Mouse (Mus musculus) liver, adult 2 months (tissue): ENCODE data around the gene Hist2h3c1. TPM values are rescaled to one million over a fixed set of nuclear protein-coding genes. Genes with fewer than 3 reads are reported as not detected.
A peak's percentile ranks its signal among the peaks of the same experiment; 100 is the strongest.
"Not testable (repeated sequence)": the region's sequence is repeated elsewhere in the genome, so short reads cannot be mapped to it uniquely, and the experiment has no call there.

Experiments used
- DNase-seq: peaks from one replicate; pipeline ENCODE4 v3.0.0-alpha.2; 2011; ENCODE audit warnings: low read depth, low spot score; ENCODE audit errors: extremely low read depth
- H3K27ac ChIP-seq: fragments of 200-500 bp; replicated peaks from 2 replicates; pipeline ENCODE4 v1.5.1; 2012; ENCODE audit warnings: low read depth, mild to moderate bottlenecking, control low read depth, inconsistent platforms, low read length; ENCODE audit not compliant: insufficient read depth
- H3K27me3 ChIP-seq: fragments of 200-500 bp; 2 replicates; pipeline ENCODE4 v1.6.1; 2012; ENCODE audit warnings: mild to moderate bottlenecking, moderate library complexity, low read length, inconsistent platforms; ENCODE audit not compliant: control insufficient read depth, insufficient read depth
- H3K36me3 ChIP-seq: fragments of 200-500 bp; 2 replicates; pipeline ENCODE4 v1.6.1; 2012; ENCODE audit warnings: low read length, inconsistent platforms; ENCODE audit not compliant: control insufficient read depth, insufficient read depth
- H3K4me1 ChIP-seq: fragments of 200-500 bp; 2 replicates; pipeline ENCODE4 v1.6.1; 2011; ENCODE audit warnings: low read length; ENCODE audit not compliant: control insufficient read depth, insufficient read depth
- H3K4me3 ChIP-seq: fragments of 200-500 bp; 2 replicates; pipeline ENCODE4 v1.5.1; 2011; ENCODE audit warnings: low read depth, mild to moderate bottlenecking, control low read depth, low read length, moderate library complexity; ENCODE audit not compliant: insufficient read depth
- H3K79me2 ChIP-seq: fragments of 200-500 bp; 2 replicates; pipeline ENCODE4 v1.6.1; 2012; ENCODE audit warnings: inconsistent platforms, mild to moderate bottlenecking, low read length, moderate library complexity; ENCODE audit not compliant: control insufficient read depth, insufficient read depth
- H3K9ac ChIP-seq: fragments of 200-500 bp; 2 replicates; pipeline ENCODE4 v1.6.1; 2012; ENCODE audit warnings: low read depth, mild to moderate bottlenecking, control low read depth, inconsistent platforms, low read length
- CTCF ChIP-seq: fragments of 200-500 bp; IDR thresholded peaks from 2 replicates; pipeline ENCODE4 v1.5.1; 2011; ENCODE audit warnings: low read depth, low read length, control low read depth
- POLR2A ChIP-seq: fragments of 200-500 bp; IDR thresholded peaks from 2 replicates; pipeline ENCODE4 v1.6.1; 2011; ENCODE audit warnings: low read length, control low read depth; ENCODE audit not compliant: insufficient read depth; ENCODE audit errors: extremely low read depth
- WGBS: fragments of 180-500 bp; shearing (Covaris S2); methylation state at CpG from one replicate; pipeline ENCODE4 v1.1.7; 2018; 5-methylcytosine and 5-hydroxymethylcytosine counted together
- polyA plus RNA-seq: library from polyadenylated mRNA; depleted of rRNA; stranded (reverse); fragments of >200 nt; gene quantifications from 2 replicates; pipeline ENCODE4 v1.2.3, GENCODE M21; 2012
- total RNA-seq: library from RNA; depleted of rRNA; stranded (reverse); fragments of >200 nt; gene quantifications from 2 replicates; pipeline ENCODE4 v1.2.3, GENCODE M21; 2014

Gene Hist2h3c1
- total and polyA plus RNA-seq, 2 experiments, result not detected

GRCm38 (mm10) chr3:96264404-96264949, 18.0 kb downstream of the Hist2h3c1 start:
- WGBS, result 67% methylated on average over 7 of the region's 7 CpGs
- H3K4me1 ChIP-seq, result peaks cover 12% of the 10 kb centered on the region; the same call in 1 of the 2 replicates
- no peaks in the 10 kb centered on the region for H3K79me2 ChIP-seq
- peak overlapping the region; percentile 92 for H3K27ac ChIP-seq
- DNase-seq, result no peak
- H3K4me3 ChIP-seq, result no peak overlapping the region
- H3K36me3 ChIP-seq, result no peaks in the 10 kb centered on the region
- no peak for TF ChIP-seq CTCF
- TF ChIP-seq POLR2A, result no peak
- no peak overlapping the region for H3K9ac ChIP-seq
- H3K27me3 ChIP-seq, result no peaks in the 10 kb centered on the region

- DNase-seq, result no peak
- Histone ChIP-seq H3K27me3 (no peaks in the 10 kb centered on the region), H3K36me3 (no peaks in the 10 kb centered on the region), H3K9ac (no peak overlapping the region), H3K27ac (no peak overlapping the region), H3K4me3 (no peak overlapping the region), H3K79me2 (no peaks in the 10 kb centered on the region), H3K4me1 (peaks cover 12% of the 10 kb centered on the region; the same call in 1 of the 2 replicates)
- 92% methylated on average over 8 of the region's 8 CpGs for WGBS
- TF ChIP-seq POLR2A (no peak), CTCF (no peak)
Measured at GRCm38 (mm10) chr3:96266132-96266710, 19.7 kb downstream of the Hist2h3c1 start.

DNA sequence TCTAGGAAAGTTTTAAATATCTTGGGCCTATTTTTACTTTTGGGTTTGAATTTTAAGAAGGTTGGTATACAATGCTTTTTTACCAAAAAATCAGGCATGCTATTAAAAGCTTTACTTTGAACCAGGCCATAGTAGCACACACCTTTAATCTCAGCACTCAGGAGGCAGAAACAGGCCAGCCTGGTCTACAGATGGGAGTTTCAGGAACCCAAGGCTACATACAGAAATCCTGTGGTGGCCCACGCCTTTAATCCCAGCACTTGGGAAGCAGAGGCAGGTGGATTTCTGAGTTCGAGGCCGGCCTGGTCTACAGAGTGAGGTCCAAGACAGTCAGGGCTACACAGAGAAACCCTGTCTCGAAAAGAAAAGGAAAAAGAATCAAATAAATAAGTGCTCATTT, 21.1 kb downstream of the Hist2h3c1 start:
- Histone ChIP-seq H3K27me3 (no peaks in the 10 kb centered on the region), H3K4me3 (no peak overlapping the region), H3K36me3 (no peaks in the 10 kb centered on the region), H3K27ac (no peak overlapping the region), H3K9ac (no peak overlapping the region), H3K79me2 (no peaks in the 10 kb centered on the region), H3K4me1 (peaks cover 8% of the 10 kb centered on the region; the same call in 1 of the 2 replicates)
- no peak for TF ChIP-seq CTCF
- TF ChIP-seq POLR2A, result no peak
- no peak for DNase-seq
- 85% methylated on average over 4 of the region's 4 CpGs for WGBS

DNA sequence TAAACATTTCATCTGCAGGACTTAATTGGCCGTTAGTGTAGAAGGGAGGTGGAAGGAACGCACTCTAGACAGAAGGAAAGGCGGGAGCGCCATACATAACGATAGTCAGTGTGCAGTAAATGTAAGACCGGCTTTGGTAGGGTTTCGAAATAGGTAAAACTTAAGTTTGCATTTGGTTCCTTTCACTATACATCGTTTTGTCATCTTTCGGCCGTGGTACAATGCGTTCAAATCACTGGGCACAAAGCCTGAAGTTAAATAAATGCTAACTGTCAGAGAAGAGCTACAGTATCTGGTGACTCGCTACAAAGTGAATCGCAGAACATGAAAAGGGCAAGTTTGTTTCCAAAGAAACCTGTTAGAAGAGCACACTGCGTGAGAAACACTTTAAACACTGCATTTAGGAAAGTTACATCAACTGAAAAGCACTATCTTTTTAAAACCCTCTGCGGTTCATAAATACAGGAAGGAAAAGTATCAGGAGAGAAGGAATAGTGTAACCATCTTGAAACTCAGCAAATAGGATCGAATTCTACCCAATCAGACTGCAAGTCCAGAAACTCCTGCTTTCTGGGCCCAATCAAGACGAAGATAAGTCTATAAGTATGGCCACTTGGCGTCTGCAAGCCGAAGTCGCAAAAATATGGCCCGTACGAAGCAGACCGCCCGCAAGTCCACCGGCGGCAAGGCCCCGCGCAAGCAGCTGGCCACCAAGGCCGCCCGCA, 21.7 kb downstream of the Hist2h3c1 start, which contains the start of gene Hist2h3b:
TSS of gene Hist2h3b (plus strand) at position 604 of the 725 bp plus-strand sequence.
- peak; percentile 96 for DNase-seq
- 18% methylated on average over 30 of the region's 30 CpGs for WGBS
- peak within 1 kb of the TSS; percentile 59 for H3K9ac ChIP-seq
- H3K27me3 ChIP-seq, result no peaks in the 10 kb centered on the region
- H3K79me2 ChIP-seq, result no peaks in the 10 kb centered on the region
- no peaks in the 10 kb centered on the region for H3K36me3 ChIP-seq
- H3K27ac ChIP-seq, result peak within 1 kb of the TSS; percentile 84
- peaks cover 8% of the 10 kb centered on the region; the same call in 1 of the 2 replicates for H3K4me1 ChIP-seq
- TF ChIP-seq CTCF (no peak), POLR2A (peak; percentile 92)
- peak within 1 kb of the TSS; percentile 64 for H3K4me3 ChIP-seq

DNA sequence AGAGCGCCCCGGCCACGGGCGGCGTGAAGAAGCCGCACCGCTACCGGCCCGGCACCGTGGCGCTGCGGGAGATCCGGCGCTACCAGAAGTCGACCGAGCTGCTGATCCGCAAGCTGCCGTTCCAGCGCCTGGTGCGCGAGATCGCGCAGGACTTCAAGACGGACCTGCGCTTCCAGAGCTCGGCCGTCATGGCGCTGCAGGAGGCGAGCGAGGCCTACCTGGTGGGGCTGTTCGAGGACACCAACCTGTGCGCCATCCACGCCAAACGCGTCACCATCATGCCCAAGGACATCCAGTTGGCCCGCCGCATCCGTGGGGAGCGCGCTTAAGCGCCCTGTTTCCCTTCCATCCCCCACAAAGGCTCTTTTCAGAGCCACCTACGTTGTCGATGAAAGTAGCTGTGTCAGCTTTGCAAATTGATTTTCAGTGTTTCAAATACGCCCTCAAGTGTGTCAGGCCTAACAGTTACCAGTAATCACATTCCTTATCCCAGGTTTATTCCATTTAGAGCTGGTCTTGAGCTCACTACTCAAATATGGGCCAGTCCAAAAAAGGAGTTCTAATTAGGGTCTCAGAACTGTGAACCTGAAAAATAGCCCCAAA, 22.4 kb downstream of the Hist2h3c1 start:
- peak overlapping the region; percentile 84 for H3K27ac ChIP-seq
- peak overlapping the region; percentile 64 for H3K4me3 ChIP-seq
- not testable (repeated sequence) for H3K4me1 ChIP-seq, H3K79me2 ChIP-seq, H3K27me3 ChIP-seq, H3K36me3 ChIP-seq, DNase-seq
- peak overlapping the region; percentile 59 for H3K9ac ChIP-seq
- WGBS, result 0% methylated on average over 15 of the region's 44 CpGs
- 0 out of 2 replicates have a peak, but pooled peaks have one; percentile 4 for TF ChIP-seq POLR2A
